Mouse (Mus musculus): ENCODE data around the gene Polr2b.
A peak's percentile ranks its signal among the peaks of the same experiment; 100 is the strongest.

- TF ChIP-seq CTCF (IDR thresholded peaks at IDR 0.05; ENCODE audit: control insufficient read depth, insufficient read depth, insufficient replicate concordance, low read depth, low read length) = no peak
- TF ChIP-seq POLR2A (IDR thresholded peaks at IDR 0.05; ENCODE audit: control insufficient read depth, low read depth, low read length) = peak; percentile 31; the same call in 1 of the 2 replicates
Observed at GRCm38 (mm10) chr5:77266066-77266885, 43.7 kb upstream of the Polr2b start.
